Mouse (Mus musculus) G1E-ER4 (cell line): ENCODE results near the gene 1700028P14Rik. TPM values are rescaled to one million over a fixed set of nuclear protein-coding genes. Genes with fewer than 3 reads are reported as not detected.

Source experiments
- GATA1 ChIP-seq: IDR thresholded peaks from one replicate; pipeline ENCODE4 v1.8.0; 2012; ENCODE audit warnings: low read length, inconsistent platforms
- polyA plus RNA-seq: library from polyadenylated mRNA; stranded (reverse); fragments of >175 nt; gene quantifications from 2 replicates; pipeline ENCODE4 v1.2.3, GENCODE M21; 2012

1700028P14Rik gene
- not detected in 2 replicates for polyA plus RNA-seq

- TF ChIP-seq GATA1: no peak
These were observed at the start of gene 1700028P14Rik for GRCm38 (mm10) chr19:23652644-23653043. Gene 1700028P14Rik, minus strand, starts transcription at chr19:23652812.

DNA sequence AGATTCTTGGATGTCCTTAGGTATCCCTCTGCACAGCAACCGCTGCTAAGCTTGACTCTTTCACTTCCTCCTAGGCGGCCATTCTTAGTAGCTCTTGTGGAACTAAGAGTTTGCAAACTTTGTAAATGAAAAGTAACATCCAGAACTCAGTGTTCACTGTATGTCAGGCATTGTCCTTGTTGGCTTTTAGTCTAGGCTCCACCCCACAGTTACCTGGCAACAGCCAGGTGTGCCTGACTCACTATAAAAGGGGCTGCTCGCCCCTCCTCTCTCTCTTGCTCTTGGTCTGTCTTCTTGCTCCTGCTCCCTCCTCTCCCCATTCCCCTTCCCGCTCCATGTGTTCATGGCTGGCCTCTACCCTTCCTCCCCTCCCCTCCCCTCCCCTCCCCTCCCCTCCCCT lies 46.5 kb upstream of the 1700028P14Rik start:
- TF ChIP-seq GATA1: no peak

DNA sequence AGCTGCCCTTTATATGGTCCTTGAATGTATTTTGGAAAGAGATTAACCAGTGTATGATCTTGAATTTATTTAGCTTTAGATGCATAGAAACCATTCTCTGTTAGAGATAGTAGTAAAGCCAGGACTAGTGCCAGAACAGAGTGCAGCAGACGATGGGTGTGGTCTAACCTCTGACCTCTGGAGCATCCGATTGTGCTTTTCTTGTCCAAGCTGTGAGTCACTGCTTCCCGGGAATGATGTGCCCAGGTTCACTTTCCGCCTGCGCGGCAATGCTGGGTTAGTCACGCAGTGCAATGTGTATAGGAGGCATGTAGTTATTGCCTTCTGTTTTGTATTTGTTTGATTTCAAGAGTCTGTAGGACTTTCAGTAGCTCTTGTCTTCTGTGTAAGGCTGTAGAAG lies 45.8 kb upstream of the 1700028P14Rik start:
- no peak for TF ChIP-seq GATA1

DNA sequence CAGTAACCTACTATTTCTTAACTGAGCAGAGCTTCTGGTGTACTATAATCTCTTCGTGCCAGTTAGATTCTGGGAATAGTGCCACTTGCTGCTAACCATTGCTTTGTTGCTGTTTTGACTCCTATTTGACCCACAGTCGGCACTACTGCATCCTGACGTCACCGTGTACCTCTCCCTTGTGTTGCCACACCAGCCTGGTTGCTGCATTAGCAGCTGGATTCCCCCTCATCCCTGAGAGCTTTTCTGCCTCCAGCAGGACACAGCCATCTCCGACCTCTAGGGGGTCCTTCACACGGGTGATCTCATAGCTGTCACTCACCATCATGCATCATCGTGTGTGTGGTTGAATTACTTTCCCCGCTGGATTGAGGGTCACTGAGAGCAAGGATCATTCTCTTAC lies 45.2 kb upstream of the 1700028P14Rik start:
- TF ChIP-seq GATA1: no peak

DNA sequence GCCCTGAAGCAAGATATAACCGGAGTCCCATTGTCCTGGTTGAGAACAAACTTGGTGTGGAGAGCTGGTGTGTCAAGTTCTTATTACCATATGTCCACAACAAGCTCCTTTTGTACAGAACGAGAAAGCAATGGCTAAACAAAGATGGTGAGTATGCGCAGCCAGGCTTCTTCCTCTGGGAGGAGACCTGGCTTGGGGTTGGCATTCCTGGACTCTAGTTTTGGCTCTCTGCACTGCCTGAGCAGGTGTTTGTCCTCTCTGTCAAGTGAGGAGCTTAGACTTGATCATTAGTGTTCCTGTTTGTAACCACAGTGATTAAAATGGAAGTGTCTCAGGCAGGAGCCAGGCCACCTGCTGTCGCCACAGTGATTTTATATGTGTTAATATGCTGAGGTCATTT lies 41.7 kb upstream of the 1700028P14Rik start:
- no peak for TF ChIP-seq GATA1

GRCm38 (mm10) chr19:23688421-23688946 lies 35.9 kb upstream of the 1700028P14Rik start:
- TF ChIP-seq GATA1: no peak

GRCm38 (mm10) chr19:23687296-23688021 lies 34.8 kb upstream of the 1700028P14Rik start, which contains the start of gene Ptar1:
Gene Ptar1, plus strand, starts transcription at chr19:23687429.
- no peak for TF ChIP-seq GATA1

DNA sequence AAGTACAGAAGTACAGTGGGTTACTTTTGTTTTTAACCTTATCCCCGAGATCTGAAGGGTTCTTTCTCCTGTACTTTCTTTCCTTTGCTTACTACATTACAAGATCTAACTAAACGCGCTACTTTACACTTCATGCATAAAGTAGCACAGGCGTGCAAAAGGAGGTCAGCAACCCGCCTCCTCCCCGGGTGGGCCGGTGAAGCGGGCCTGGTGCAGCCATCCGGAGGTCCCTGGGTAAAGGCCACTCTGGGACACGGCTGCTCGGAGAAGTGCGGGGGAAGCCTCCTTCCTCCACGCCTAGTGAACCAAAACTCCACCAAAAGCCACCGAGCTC lies 34.3 kb upstream of the 1700028P14Rik start:
- TF ChIP-seq GATA1: no peak

GRCm38 (mm10) chr19:23673021-23673420 lies 20.4 kb upstream of the 1700028P14Rik start:
- no peak for TF ChIP-seq GATA1

DNA sequence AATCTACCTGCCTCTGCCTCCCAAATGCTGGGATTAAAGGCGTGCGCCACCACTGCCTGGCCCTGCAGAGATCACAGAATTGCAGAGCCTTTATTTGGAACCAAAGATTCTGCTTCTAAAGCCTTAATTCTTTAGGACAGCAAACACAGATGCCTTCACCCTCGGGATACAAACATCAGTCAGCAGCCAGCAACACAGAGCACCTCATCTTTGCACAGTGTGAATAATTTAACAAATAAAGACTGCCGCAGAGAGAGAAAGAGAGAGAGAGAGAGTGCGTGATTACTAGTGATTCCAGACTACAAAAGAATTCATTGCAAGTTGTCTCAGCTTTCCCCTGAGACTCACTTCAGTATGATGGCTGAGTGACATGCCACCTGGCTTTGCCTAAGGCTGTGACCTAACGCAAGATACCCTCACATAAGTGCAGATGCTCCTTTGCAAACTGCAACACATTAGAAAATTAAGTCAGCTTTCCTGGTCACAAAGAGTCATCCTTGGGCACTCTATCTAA lies 15.6 kb upstream of the 1700028P14Rik start:
- no peak for TF ChIP-seq GATA1

GRCm38 (mm10) chr19:23664083-23664482 lies 11.5 kb upstream of the 1700028P14Rik start:
- no peak for TF ChIP-seq GATA1

GRCm38 (mm10) chr19:23658350-23658749 lies 5.7 kb upstream of the 1700028P14Rik start:
- TF ChIP-seq GATA1: no peak

DNA sequence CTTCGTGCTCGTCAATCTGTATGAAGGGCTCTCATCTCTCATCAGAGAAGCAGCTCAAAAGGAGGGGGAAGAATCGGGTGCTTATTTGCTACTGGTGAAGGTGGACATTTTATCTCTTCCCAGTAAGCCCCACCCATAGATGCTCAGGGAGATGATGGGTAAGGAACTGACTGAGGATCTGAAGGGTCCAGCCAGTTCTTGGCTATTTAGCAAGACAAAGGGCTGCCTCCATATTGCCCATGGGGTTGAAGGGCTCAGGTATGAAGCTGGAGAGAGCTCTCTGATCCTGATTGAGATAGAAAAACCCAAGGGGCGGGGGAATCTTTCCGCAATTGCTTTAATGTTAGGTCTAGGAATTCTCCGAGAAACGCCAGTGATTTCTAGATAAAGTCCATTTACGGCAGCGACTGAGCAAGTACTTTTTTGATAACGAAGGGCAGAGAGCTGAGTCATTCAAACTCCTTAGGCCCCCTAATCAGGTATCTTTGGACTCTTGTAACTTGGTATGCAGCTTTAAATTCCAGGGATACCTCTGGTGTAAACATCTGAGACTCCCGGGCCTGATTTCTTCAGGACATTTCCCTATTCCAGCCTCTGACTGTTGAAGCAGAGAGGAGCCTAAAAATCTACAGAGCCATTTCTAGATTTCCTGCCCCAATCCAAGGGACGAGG lies 4.8 kb upstream of the 1700028P14Rik start:
- no peak for TF ChIP-seq GATA1

- no peak for TF ChIP-seq GATA1
These were observed 542 bp upstream of the 1700028P14Rik start for GRCm38 (mm10) chr19:23653154-23653553.

GRCm38 (mm10) chr19:23647308-23647707 lies 5.3 kb downstream of the 1700028P14Rik start:
- TF ChIP-seq GATA1: no peak

DNA sequence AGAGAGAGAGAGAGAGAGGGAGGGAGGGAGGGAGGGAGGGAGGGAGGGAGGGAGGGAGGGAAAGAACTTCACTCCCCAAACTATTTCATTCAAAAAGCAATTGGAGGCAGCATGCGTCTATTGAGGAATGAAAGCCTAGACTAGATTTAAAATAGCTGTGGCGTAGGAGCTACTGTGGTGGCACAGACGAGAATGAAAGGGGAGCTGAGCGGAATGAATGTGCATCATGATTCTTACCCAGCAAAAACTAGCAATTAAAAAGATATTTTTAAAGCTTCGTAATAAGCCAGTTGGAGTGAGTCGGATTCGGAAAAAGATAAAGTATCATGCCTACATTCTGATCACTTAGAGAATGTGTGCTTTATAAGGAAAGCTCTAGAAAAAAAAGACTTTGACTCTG lies 7.3 kb downstream of the 1700028P14Rik start:
- no peak for TF ChIP-seq GATA1

- no peak for TF ChIP-seq GATA1
These were observed 8.8 kb downstream of the 1700028P14Rik start for GRCm38 (mm10) chr19:23643819-23644218.
